Mouse (Mus musculus): ENCODE measurements at regions not wholly inside any gene's neighbourhood (a gene's known extent, or its start where the extent isn't known, plus 50 kb on each side); places are given as distances from the start of the nearest gene placed in this dataset.

DNA sequence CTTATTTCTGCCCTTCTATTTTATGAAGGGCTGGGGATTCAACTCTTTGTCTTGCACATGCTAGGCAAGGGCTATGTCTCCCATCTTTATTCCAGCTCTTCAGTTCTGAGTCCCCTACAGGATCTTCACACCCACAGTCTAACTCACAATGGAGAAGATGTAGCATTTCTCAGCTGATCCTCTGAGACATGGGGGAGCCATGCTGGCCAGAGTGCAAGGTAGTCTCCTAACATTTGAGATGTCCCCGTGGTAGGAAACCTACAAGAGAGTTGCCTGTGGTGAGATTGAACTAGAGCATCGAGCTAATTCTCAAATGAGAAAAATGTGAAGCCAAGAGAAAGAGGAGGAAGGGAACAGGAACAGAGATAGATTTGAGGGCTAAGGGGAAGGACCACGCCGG lies 83.3 kb upstream of the Pabpc6 start:
- no peak for TF ChIP-seq MAFK (IDR thresholded peaks at IDR 0.05; ENCODE audit: insufficient replicate concordance, low read length)
- TF ChIP-seq RAD21 (IDR thresholded peaks at IDR 0.05; ENCODE audit: low read depth, low read length): no peak
- no peak for TF ChIP-seq ZC3H11A (IDR thresholded peaks at IDR 0.05; ENCODE audit: low read depth, low read length)
- no peak for TF ChIP-seq POLR2A (IDR thresholded peaks at IDR 0.05; ENCODE audit: low read depth, low read length)
- TF ChIP-seq ZKSCAN1 (IDR thresholded peaks at IDR 0.05; ENCODE audit: borderline replicate concordance, low read depth, low read length): no peak
- TF ChIP-seq CHD2 (IDR thresholded peaks at IDR 0.05; ENCODE audit: low read length): no peak
- TF ChIP-seq NRF1 (IDR thresholded peaks at IDR 0.05; ENCODE audit: low read depth, low read length): no peak
- no peak for TF ChIP-seq ETS1 (conservative IDR thresholded peaks at IDR 0.05; ENCODE audit: low read depth, low read length)
- no peak for TF ChIP-seq KAT2A (IDR thresholded peaks at IDR 0.05; ENCODE audit: insufficient replicate concordance, low read length)
- H3K4me2 ChIP-seq (ENCODE audit: insufficient read depth, low read depth, poor library complexity, severe bottlenecking): no peak overlapping the region
- H3K27me3 ChIP-seq (replicated peaks): no peaks in the 10 kb centered on the region
- H3K79me2 ChIP-seq (replicated peaks; ENCODE audit: control insufficient read depth, extremely low read depth, insufficient read depth, poor library complexity, severe bottlenecking): no peaks in the 10 kb centered on the region
- no peak overlapping the region for H3K4me3 ChIP-seq (replicated peaks in 1 of 3; ENCODE audit: low read depth in 2 of 3, low read length in 2 of 3, poor library complexity in 1 of 3)
- in situ Hi-C loops (cut with MboI; ENCODE audit: low pct_ligation_motif_present, low pct_unique_long_range_greater_than_20kb, low sequenced_read_pairs): no loop called here
- no peaks in the 10 kb centered on the region for H3K9me3 ChIP-seq (replicated peaks; ENCODE audit: low read length)
- DNase-seq (ENCODE audit: extremely low read depth): no peak
- no peaks in the 10 kb centered on the region for H3K36me3 ChIP-seq (replicated peaks in 1 of 2; ENCODE audit: control insufficient read depth in 1 of 2, insufficient read depth in 1 of 2, low read length in 1 of 2)
- no peak overlapping the region for H3K27ac ChIP-seq (ENCODE audit: insufficient read depth, low read depth)
- dilution Hi-C loops (cut with MboI; ENCODE audit: extremely low pct_ligation_motif_present, extremely low pct_unique_long_range_greater_than_20kb, low sequenced_read_pairs): no loop called here
- H3K9ac ChIP-seq (ENCODE audit: insufficient read depth, low read depth): no peak overlapping the region
- no peaks in the 10 kb centered on the region; a peak in 1 of 4 replicates for H3K4me1 ChIP-seq (ENCODE audit: control insufficient read depth in 1 of 2, insufficient read depth in 2 of 2)

DNA sequence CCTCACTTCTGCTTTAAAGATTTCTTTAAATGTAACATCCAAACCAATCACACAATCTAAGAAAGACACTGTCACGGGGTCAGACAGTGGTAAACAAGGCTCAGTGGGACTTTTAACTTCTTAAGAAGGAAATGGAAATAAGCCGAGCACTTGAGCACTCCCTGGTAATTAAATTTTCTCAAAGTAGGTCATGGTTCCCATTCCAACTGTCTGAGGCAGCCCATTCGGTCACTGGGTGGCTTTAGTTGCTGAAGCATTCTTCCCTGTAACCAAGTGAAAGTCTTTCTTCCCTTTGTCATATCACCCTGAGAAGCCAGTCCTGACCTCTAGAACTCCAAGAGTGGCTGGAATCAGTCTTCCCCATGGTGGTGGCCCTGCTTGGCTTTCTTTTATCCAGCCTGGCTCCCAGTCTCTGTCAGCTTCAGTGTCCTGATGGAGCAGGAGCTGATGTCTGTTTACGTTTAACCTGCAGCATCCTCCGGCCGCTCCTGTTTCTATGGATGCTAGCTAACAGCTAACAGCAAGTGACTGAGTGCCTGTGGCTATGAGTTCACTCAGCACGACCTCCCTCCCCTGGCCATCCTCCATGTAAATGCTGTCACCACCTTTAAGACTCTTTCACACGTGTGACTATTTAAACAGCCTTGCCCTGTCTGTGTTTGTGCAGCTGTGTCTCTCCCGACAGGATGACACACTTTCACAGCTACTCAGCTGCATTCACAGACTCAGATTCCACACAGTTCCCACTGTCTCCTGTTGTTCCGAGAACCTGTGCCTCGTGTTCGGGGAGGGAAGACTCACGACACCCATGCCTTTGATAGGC lies 82.0 kb upstream of the Pabpc6 start:
- Histone ChIP-seq H3K27me3 (replicated peaks) (no peaks in the 10 kb centered on the region), H3K36me3 (replicated peaks in 1 of 2; ENCODE audit: control insufficient read depth in 1 of 2, insufficient read depth in 1 of 2, low read length in 1 of 2) (no peaks in the 10 kb centered on the region), H3K27ac (ENCODE audit: insufficient read depth, low read depth) (no peak overlapping the region), H3K4me3 (replicated peaks in 1 of 3; ENCODE audit: low read depth in 2 of 3, low read length in 2 of 3, poor library complexity in 1 of 3) (no peak overlapping the region), H3K4me1 (ENCODE audit: control insufficient read depth in 1 of 2, insufficient read depth in 2 of 2) (no peaks in the 10 kb centered on the region), H3K9ac (ENCODE audit: insufficient read depth, low read depth) (no peak overlapping the region), H3K9me3 (replicated peaks; ENCODE audit: low read length) (no peaks in the 10 kb centered on the region), H3K79me2 (replicated peaks; ENCODE audit: control insufficient read depth, extremely low read depth, insufficient read depth, poor library complexity, severe bottlenecking) (no peaks in the 10 kb centered on the region), H3K4me2 (ENCODE audit: insufficient read depth, low read depth, poor library complexity, severe bottlenecking) (no peak overlapping the region)
- dilution Hi-C loops (cut with MboI; ENCODE audit: extremely low pct_ligation_motif_present, extremely low pct_unique_long_range_greater_than_20kb, low sequenced_read_pairs) (no loop called here), in situ Hi-C loops (cut with MboI; ENCODE audit: low pct_ligation_motif_present, low pct_unique_long_range_greater_than_20kb, low sequenced_read_pairs) (no loop called here)
- no peak for DNase-seq (ENCODE audit: extremely low read depth)
- no peak for TF ChIP-seq ZMIZ1 (IDR thresholded peaks at IDR 0.05; ENCODE audit: low read depth, low read length)
- TF ChIP-seq ZKSCAN1 (IDR thresholded peaks at IDR 0.05; ENCODE audit: borderline replicate concordance, low read depth, low read length): no peak
- no peak for TF ChIP-seq ZC3H11A (IDR thresholded peaks at IDR 0.05; ENCODE audit: low read depth, low read length)
- no peak for TF ChIP-seq TCF12 (IDR thresholded peaks at IDR 0.05; ENCODE audit: low read depth, low read length)
- no peak for TF ChIP-seq MYC (IDR thresholded peaks at IDR 0.05; ENCODE audit: low read depth, low read length)
- no peak for TF ChIP-seq UBTF (IDR thresholded peaks at IDR 0.05; ENCODE audit: low read depth, low read length)
- TF ChIP-seq MAFK (IDR thresholded peaks at IDR 0.05; ENCODE audit: insufficient replicate concordance, low read length): no peak
- no peak for TF ChIP-seq NRF1 (IDR thresholded peaks at IDR 0.05; ENCODE audit: low read depth, low read length)
- no peak for TF ChIP-seq JUN (IDR thresholded peaks at IDR 0.05; ENCODE audit: insufficient read depth, low read depth, low read length)
- no peak for TF ChIP-seq HCFC1 (IDR thresholded peaks at IDR 0.05; ENCODE audit: low read depth, low read length)
- TF ChIP-seq SIN3A (IDR thresholded peaks at IDR 0.05; ENCODE audit: low read length): no peak
- no peak for TF ChIP-seq PAX5 (IDR thresholded peaks at IDR 0.05; ENCODE audit: low read length)
- no peak for TF ChIP-seq NELFE (IDR thresholded peaks at IDR 0.05; ENCODE audit: low read depth, low read length)
- no peak for TF ChIP-seq CHD2 (IDR thresholded peaks at IDR 0.05; ENCODE audit: low read length)
- TF ChIP-seq GABPA (IDR thresholded peaks at IDR 0.05; ENCODE audit: insufficient replicate concordance, low read depth, low read length): no peak
- TF ChIP-seq RCOR1 (conservative IDR thresholded peaks at IDR 0.05; ENCODE audit: low read depth, low read length): no peak
